Mouse (Mus musculus) liver, embryonic 15.5 days (tissue): ENCODE results near the gene Psmb6. TPM values are rescaled to one million over a fixed set of nuclear protein-coding genes. Genes with fewer than 3 reads are reported as not detected.
"Not testable (repeated sequence)": the region's sequence is repeated elsewhere in the genome, so short reads cannot be mapped to it uniquely, and the experiment has no call there.

Experiments
- ATAC-seq: fragments of 200-750 bp; cut with Nextera tagmentation; 2 replicates; pipeline ENCODE4 v1.8.0; 2017; ENCODE audit warnings: moderate number of reproducible peaks, mild to moderate bottlenecking, moderate library complexity; ENCODE audit not compliant: insufficient read depth
- H3K27ac ChIP-seq: fragments of 300-500 bp; sonication (generic); replicated peaks from 2 replicates; pipeline ENCODE4 v1.5.1; 2015; ENCODE audit warnings: mild to moderate bottlenecking, inconsistent platforms
- H3K27me3 ChIP-seq: fragments of 300-500 bp; sonication (generic); 2 replicates; pipeline ENCODE4 v1.6.1; 2015; ENCODE audit warnings: mild to moderate bottlenecking, inconsistent platforms
- H3K36me3 ChIP-seq: fragments of 300-500 bp; sonication (generic); replicated peaks from 2 replicates; pipeline ENCODE4 v1.6.1; 2015; ENCODE audit warnings: moderate library complexity, mild to moderate bottlenecking, inconsistent platforms
- H3K4me1 ChIP-seq: fragments of 300-500 bp; sonication (generic); replicated peaks from 2 replicates; pipeline ENCODE4 v1.6.1; 2015; ENCODE audit warnings: inconsistent platforms
- H3K4me2 ChIP-seq: fragments of 300-500 bp; sonication (generic); 2 replicates; pipeline ENCODE4 v1.6.1; 2015; ENCODE audit warnings: moderate library complexity, mild to moderate bottlenecking, inconsistent platforms
- H3K4me3 ChIP-seq: fragments of 300-500 bp; sonication (generic); replicated peaks from 2 replicates; pipeline ENCODE4 v1.5.1; 2015; ENCODE audit warnings: mild to moderate bottlenecking, inconsistent platforms
- H3K9ac ChIP-seq: fragments of 300-500 bp; sonication (generic); 2 replicates; pipeline ENCODE4 v1.6.1; 2015; ENCODE audit warnings: moderate library complexity, mild to moderate bottlenecking, inconsistent platforms
- H3K9me3 ChIP-seq: fragments of 300-500 bp; sonication (generic); replicated peaks from 2 replicates; pipeline ENCODE4 v1.6.1; 2016; ENCODE audit warnings: inconsistent platforms
- WGBS: fragments of 180-500 bp; shearing (Covaris S2); methylation state at CpG from one replicate; pipeline ENCODE4 v1.1.7; 2015; ENCODE audit warnings: mixed read lengths; ENCODE audit not compliant: insufficient replicate concordance; 5-methylcytosine and 5-hydroxymethylcytosine counted together
- polyA plus RNA-seq: library from polyadenylated mRNA; unstranded; fragments of >200 nt; fragmentation: Nextera tagmentation; extraction: Ambion mirVana; gene quantifications from 2 replicates; pipeline ENCODE4 v1.2.1, GENCODE M21; 2015

Gene Psmb6
- polyA plus RNA-seq, 1 experiment from 2014 or later, result 316 TPM

DNA sequence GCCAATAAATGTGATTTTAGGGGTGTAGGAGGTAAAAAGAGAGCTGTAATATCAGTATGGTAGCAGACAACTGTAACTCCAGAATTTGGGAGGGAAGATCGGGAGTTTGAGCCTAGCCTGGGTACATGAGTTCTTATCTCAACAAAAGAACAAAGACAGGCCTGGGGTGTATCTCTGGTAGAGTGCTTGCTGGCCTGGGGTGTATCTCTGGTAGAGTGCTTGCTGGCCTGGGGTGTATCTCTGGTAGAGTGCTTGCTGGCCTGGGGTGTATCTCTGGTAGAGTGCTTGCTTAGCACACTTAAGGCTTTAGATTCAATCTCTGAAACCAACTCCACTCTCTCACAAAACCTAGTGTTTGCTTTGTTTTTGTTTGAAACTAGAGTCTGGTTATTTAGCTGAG, 45.4 kb downstream of the Psmb6 start:
- not testable (repeated sequence) for H3K36me3 ChIP-seq, H3K4me3 ChIP-seq, H3K9ac ChIP-seq, H3K4me2 ChIP-seq, H3K27me3 ChIP-seq, H3K9me3 ChIP-seq, H3K27ac ChIP-seq
- H3K4me1 ChIP-seq, result peaks cover 57% of the 10 kb centered on the region
- 23% methylated on average over 1 of the region's 1 CpGs for WGBS
- peak; percentile 63 for ATAC-seq

DNA sequence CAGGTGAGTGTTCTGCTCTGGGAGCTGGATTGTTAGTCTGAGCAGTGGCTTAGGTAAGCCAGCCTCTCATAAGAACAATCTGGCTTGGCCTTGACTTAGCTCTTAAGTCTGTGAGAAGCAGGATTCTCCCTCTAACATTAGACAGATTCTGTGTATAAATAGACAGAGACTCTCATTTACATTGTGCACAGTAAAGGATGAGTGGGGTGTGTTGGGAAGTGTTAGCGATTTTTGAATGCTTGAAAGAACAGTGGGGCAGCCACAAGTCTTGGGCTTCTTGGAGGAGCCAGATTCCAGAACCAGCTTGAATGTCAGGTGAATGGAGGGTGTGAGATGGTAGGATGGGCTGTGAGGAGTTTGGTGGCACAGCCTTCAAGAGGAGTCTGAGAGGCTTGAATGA, 46.5 kb downstream of the Psmb6 start:
- no peaks in the 10 kb centered on the region for H3K9me3 ChIP-seq
- no peak for ATAC-seq
- H3K9ac ChIP-seq, result no peak overlapping the region
- WGBS, result 82% methylated on average over 1 of the region's 1 CpGs
- peaks cover 54% of the 10 kb centered on the region for H3K4me1 ChIP-seq
- H3K4me3 ChIP-seq, result no peak overlapping the region
- H3K36me3 ChIP-seq, result 0 out of 2 replicates have a peak, but pooled peaks cover 4% of the 10 kb centered on the region
- no peak overlapping the region for H3K27ac ChIP-seq
- H3K4me2 ChIP-seq, result no peak overlapping the region
- no peaks in the 10 kb centered on the region for H3K27me3 ChIP-seq

DNA sequence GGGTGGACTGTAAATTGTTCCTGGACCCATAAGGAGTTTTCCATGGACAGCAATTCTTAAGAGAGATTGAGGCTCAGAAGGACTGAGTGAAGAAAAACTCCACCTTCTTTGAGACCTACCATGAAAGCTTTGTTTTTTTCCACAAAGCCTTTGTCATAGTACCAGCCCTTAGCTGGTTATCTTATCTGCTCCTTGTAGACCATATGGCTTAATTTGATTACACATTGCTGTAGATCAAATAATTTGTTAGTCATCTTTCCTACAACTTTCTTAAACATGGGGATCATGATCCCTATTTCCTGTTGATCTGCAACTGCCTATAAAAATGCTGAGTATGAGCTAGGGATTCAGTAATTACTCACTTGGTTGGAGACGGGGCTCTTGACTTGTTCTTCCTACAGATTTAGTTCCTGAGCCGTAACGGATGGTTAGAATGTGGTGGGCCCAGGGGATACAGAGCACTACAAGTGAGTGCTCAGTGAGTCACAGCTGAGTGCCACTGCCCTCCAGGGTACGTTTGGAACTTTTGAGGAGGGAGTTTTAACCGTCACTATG, 47.3 kb downstream of the Psmb6 start:
- Histone ChIP-seq H3K4me2 (peak overlapping the region; percentile 25), H3K9me3 (no peaks in the 10 kb centered on the region), H3K4me3 (no peak overlapping the region), H3K4me1 (peaks cover 57% of the 10 kb centered on the region), H3K9ac (no peak overlapping the region), H3K36me3 (no peaks in the 10 kb centered on the region), H3K27ac (peak overlapping the region; percentile 25; the same call in 1 of the 2 replicates), H3K27me3 (no peaks in the 10 kb centered on the region)
- 35% methylated on average over 5 of the region's 5 CpGs for WGBS
- no peak for ATAC-seq

- no peak overlapping the region for H3K4me2 ChIP-seq
- WGBS, result 71% methylated on average over 6 of the region's 6 CpGs
- H3K9ac ChIP-seq, result no peak overlapping the region
Observed at GRCm38 (mm10) chr11:70573872-70574271, 48.7 kb downstream of the Psmb6 start.

DNA sequence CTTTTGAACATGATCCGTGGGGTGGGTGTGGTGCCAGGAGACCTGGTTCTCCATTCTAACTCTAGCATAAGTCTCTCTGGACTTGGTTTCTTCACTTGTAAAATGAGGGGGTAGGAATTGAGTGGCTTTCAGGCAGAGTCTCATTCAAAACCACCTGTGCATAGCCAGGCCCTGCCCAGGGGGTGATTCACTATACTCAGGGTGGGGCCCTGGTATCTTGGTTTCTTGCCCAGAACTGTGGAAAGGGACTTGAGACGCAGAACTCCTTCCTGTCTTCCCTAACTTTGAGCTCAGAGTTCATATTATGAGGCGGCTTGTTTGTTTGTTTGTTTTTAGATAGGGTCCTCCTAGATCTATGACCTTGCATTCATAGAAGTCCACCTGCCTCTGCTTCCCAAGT, 52.0 kb downstream of the Psmb6 start:
- Histone ChIP-seq H3K9me3 (no peaks in the 10 kb centered on the region), H3K4me1 (peaks cover 47% of the 10 kb centered on the region), H3K9ac (no peak overlapping the region), H3K27ac (no peak overlapping the region), H3K4me2 (no peak overlapping the region), H3K36me3 (no peaks in the 10 kb centered on the region), H3K4me3 (no peak overlapping the region), H3K27me3 (no peaks in the 10 kb centered on the region)
- WGBS, result 64% methylated on average over 3 of the region's 3 CpGs
- ATAC-seq, result no peak

More at GRCm38 (mm10) chr11:70573872-70574271, 48.7 kb downstream of the Psmb6 start:
- no peaks in the 10 kb centered on the region for H3K27me3 ChIP-seq
- H3K27ac ChIP-seq, result no peak overlapping the region
- ATAC-seq, result no peak
- H3K36me3 ChIP-seq, result no peaks in the 10 kb centered on the region
- peaks cover 56% of the 10 kb centered on the region for H3K4me1 ChIP-seq
- no peaks in the 10 kb centered on the region for H3K9me3 ChIP-seq
- H3K4me3 ChIP-seq, result no peak overlapping the region

Other genes with a start within 250 kb of the Psmb6 start
- gene Alox12e, start 202.7 kb upstream of the Psmb6 start, polyA plus RNA-seq, result 0.16 TPM in 1 of 2 replicates, not detected in the other
- gene Alox15, start 173.3 kb upstream of the Psmb6 start, polyA plus RNA-seq, result 1.3 and 1.6 TPM in 2 replicates
- gene Pelp1, start 115.3 kb upstream of the Psmb6 start, polyA plus RNA-seq, result 13.5 and 14.5 TPM in 2 replicates
- gene Arrb2, start 92.7 kb upstream of the Psmb6 start, polyA plus RNA-seq, result 15.6 and 16.5 TPM in 2 replicates
- 13.2 and 14.4 TPM in 2 replicates for gene Med11, start 73.4 kb upstream of the Psmb6 start, polyA plus RNA-seq
- gene Zmynd15, start 65.9 kb upstream of the Psmb6 start, polyA plus RNA-seq, result 0.22 and 0.26 TPM in 2 replicates
- gene Cxcl16, start 65.4 kb upstream of the Psmb6 start, polyA plus RNA-seq, result 2.0 and 2.2 TPM in 2 replicates
- 0.89 and 1.5 TPM in 2 replicates for gene Tm4sf5, start 20.1 kb upstream of the Psmb6 start, polyA plus RNA-seq
- gene Vmo1, start 10.8 kb upstream of the Psmb6 start, polyA plus RNA-seq, result 0.31 and 0.43 TPM in 2 replicates
- gene Gltpd2, start 6.2 kb upstream of the Psmb6 start, polyA plus RNA-seq, result 31.9 and 36.3 TPM in 2 replicates
- gene Gm40193, start 7.6 kb downstream of the Psmb6 start, polyA plus RNA-seq, result not detected in 2 replicates
- 1.8 TPM in 2 replicates for gene Pld2, start 14.7 kb downstream of the Psmb6 start, polyA plus RNA-seq
- 4.9 and 6.2 TPM in 2 replicates for gene Mink1, start 37.5 kb downstream of the Psmb6 start, polyA plus RNA-seq
- gene 4930544D05Rik, start 90.5 kb downstream of the Psmb6 start, polyA plus RNA-seq, result not detected in 2 replicates
- gene Chrne, start 93.8 kb downstream of the Psmb6 start, polyA plus RNA-seq, result not detected in 2 replicates
- 2.6 and 3.0 TPM in 2 replicates for gene Gp1ba, start 113.8 kb downstream of the Psmb6 start, polyA plus RNA-seq
- gene Rnf167, start 121.9 kb downstream of the Psmb6 start, polyA plus RNA-seq, result 76.8 and 80.4 TPM in 2 replicates
- gene Slc25a11, start 122.1 kb downstream of the Psmb6 start, polyA plus RNA-seq, result 70.3 and 79.4 TPM in 2 replicates
- gene Pfn1, start 129.3 kb downstream of the Psmb6 start, polyA plus RNA-seq, result 927 and 1,040 TPM in 2 replicates
- gene Eno3, start 131.8 kb downstream of the Psmb6 start, polyA plus RNA-seq, result 10.8 and 18.2 TPM in 2 replicates
- 55.1 and 59.5 TPM in 2 replicates for gene Spag7, start 144.0 kb downstream of the Psmb6 start, polyA plus RNA-seq
- 3.3 and 3.4 TPM in 2 replicates for gene Camta2, start 162.7 kb downstream of the Psmb6 start, polyA plus RNA-seq
- gene Inca1, start 174.8 kb downstream of the Psmb6 start, polyA plus RNA-seq, result 1.3 and 1.6 TPM in 2 replicates
- gene Kif1c, start 175.2 kb downstream of the Psmb6 start, polyA plus RNA-seq, result 0.79 and 0.85 TPM in 2 replicates
- gene Zfp3, start 238.8 kb downstream of the Psmb6 start, polyA plus RNA-seq, result 1.4 TPM in 2 replicates